Mouse (Mus musculus): ENCODE results near the gene Kpna2. TPM values are rescaled to one million over a fixed set of nuclear protein-coding genes. Genes with fewer than 3 reads are reported as not detected.

Gene Kpna2
- total RNA-seq (2021), result 10 to 100 TPM; 21.9 to 26.6 TPM
- long read RNA-seq, experiment 1, transcript Kpna2-201 (11 exons, 2,054 nt), result major isoform, 39 of 40 reads
- long read RNA-seq, experiment 1, partial matches to known transcripts, result 1 of 40 reads
- long read RNA-seq, experiment 1, other reads (novel, unspliced or antisense), result 0 of 40 reads
- long read RNA-seq, experiment 2, transcript Kpna2-201 (11 exons, 2,054 nt), result major isoform, 31 of 33 reads
- long read RNA-seq, experiment 2, partial matches to known transcripts, result 2 of 33 reads
- long read RNA-seq, experiment 2, other reads (novel, unspliced or antisense), result 0 of 33 reads

DNA sequence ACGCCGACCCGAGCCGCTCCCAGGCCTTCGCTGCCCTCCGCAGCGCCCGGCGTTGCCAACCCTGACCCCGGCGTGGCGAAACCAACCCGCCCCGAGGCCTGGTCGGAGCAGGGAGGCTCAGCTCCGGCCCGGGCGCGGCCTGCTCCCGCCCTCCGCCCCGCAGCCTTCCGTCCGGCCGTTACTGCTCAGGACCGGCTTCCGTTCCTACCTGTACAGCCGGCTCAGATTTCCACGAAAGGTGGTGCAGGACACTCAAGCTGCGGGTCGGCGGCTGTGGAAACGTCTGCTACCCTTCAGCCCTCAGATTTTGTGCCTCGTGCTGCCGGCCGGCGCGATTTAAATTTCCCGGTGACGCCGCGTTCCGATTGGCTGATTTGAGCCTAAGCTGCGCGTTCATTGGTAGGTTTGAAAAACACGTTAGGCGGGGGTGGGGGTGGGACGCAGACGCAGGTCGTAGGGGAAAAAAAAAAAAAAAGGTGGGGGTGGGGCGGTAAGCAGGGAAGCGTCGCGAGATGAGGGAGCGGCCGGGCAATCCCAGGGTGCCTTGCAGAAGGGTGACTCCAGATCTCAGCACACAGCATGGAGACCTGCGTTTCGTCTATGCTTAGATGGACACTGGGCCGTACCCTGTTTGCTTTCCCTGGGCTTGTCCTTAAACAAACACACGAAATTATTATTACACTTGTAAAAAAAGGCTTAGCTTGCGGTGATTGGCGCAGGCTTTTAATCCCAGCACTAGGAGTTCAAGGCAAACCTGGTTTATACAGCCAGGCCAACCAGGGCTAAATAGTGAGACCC lies at the start of gene Kpna2:
Kpna2 (minus strand) TSS at position 391 of the 798 bp plus-strand sequence.
- DNase-seq (ENCODE audit: low spot score in 2 of 2), result peak; percentile 87 to 88

DNA sequence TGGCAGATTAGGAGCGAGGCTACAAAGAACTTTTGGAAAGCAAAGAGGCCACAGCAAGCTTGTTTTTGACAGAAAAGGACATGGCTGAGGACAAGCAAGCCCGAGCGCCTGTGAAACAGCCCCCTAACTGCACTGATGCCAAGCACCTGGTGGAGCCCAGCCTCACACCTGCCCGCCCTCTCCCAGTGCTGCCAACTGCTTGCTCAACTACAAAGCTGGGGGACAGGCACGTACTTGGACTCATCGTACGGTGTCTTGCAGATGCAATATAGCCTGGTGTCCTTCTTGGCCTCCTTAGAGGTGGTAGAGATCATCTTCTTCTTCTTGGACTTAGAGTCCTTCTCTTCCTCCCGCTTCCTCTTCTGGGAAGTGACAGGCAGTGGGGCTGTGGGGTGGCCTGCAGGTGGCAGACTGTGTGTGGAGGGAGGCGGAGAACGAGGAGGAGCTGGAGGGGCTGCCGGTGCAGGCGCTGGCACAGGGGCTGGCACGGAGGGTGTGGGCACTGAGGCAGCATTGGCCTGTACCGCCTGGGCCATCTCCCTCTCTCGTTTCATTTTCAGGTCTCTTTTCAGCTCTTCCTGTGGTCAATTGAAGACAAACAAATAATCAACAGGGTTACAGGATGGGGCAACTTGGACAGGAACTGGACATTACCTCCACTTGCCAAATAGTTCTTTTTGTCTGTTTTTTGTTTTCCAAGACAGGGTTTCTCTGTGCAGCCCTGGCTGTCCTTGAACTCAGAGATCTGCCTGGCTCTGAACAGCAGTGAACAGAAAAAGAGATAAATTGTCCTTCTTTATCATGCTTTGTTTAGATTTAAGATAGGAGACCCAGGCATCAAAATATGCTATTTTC lies 47.7 kb upstream of the Kpna2 start:
- no peak for DNase-seq (ENCODE audit: low spot score in 2 of 2)

- no peak for DNase-seq (ENCODE audit: low spot score in 2 of 2)
Measured at GRCm38 (mm10) chr11:107045546-107045945, 46.2 kb upstream of the Kpna2 start.

DNA sequence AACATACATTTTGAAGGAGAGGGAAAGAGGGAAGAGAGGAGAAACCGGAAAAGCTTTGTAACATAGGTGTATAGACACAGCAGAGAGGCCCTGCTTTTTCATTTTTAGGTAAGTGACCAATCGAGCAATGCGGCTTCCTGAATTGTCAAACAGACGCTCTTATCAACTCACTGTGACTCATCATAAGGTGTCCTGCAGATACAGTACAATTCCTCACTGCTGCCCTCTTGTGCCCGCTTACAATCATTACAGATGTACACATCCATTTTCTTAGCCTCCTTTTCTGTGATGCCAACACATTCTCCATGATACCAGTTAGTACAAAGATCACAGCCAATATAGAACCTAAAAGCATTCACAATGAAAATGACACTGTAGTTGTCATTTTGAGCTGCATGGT lies 45.0 kb upstream of the Kpna2 start:
- DNase-seq (ENCODE audit: low spot score in 2 of 2), result peak; percentile 77 to 79

- no peak for DNase-seq (ENCODE audit: low spot score in 2 of 2)
Measured at GRCm38 (mm10) chr11:107043361-107043760, 44.0 kb upstream of the Kpna2 start.

DNA sequence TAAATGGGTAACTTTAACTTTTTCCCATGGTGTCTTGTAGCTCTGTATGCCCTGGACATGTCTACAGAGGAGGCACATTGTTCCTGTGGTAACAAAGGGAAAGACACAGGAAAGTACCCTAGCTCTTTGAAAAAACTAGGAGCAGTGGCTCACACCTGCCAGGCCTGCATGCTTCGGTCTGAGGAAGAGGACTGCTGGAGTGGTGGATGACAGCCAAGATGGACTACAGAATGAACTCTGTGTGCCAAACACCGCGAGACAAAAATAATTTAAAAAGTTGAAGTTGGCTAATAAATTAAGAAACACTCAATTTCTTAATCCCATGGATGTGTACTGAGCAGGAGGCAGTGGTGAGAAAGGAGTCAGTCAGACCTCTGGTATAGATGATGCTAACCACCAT lies 42.1 kb upstream of the Kpna2 start:
- no peak for DNase-seq (ENCODE audit: low spot score in 2 of 2)

DNA sequence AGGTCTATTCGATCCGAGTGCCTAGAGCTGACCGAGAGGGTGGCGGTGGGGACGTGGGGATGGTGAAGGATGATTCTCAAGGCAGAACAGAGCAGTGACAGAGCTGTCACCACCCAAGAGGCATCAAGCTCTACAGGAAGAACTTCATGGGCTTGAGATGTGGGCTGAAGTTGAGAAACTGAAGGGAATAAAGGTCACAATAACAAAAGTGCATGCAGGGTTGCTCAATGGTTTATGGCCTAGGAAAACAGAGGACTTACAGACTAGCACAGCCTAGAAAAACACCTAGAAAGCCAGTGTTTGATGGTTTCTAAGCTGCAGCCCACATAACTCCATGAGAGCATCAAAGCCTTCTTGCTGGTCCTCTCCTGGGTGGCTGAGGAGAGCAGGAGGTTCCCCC lies 40.1 kb upstream of the Kpna2 start:
- no peak for DNase-seq (ENCODE audit: low spot score in 2 of 2)

DNA sequence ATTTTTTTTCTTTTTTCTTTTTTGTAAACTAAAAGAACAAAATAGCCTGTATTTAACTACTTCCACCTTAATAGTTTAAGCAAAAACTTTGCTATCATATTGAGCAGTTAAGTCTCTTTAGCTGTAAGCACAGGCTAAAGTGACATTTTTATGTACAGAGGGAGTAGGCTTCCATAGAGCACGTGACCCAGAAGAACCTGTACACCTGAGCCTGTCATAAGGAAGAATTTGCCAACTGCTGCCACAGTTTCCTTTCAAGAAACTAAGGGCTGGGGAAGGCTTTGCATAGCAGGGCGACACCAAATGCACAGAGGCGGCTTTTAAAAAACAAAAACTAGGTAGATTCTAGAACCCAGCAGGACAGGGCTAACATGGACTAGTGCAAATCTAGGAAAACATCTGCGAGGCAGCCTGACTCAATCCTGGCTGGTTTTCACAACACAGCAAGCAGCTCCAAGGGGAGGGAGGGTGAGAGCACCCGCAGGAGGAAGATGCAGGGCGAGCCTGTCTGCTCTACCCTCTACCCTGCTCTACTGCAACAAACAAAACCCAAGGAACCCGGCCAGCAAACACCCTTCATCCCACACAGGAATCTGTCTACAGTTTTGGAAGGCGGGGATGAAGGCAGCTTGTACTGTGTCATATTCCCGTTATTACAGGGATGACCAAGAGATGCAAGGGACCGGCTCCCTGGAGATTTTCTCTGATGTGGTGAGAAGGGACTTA lies 34.9 kb upstream of the Kpna2 start:
- peak in 1 of 2 experiments; percentile 28 for DNase-seq (ENCODE audit: low spot score in 2 of 2)

- DNase-seq (ENCODE audit: low spot score in 2 of 2), result no peak
Measured at GRCm38 (mm10) chr11:107031635-107032034, 32.3 kb upstream of the Kpna2 start.

- no peak for DNase-seq (ENCODE audit: low spot score in 2 of 2)
Measured at GRCm38 (mm10) chr11:107029536-107029935, 30.2 kb upstream of the Kpna2 start.

DNA sequence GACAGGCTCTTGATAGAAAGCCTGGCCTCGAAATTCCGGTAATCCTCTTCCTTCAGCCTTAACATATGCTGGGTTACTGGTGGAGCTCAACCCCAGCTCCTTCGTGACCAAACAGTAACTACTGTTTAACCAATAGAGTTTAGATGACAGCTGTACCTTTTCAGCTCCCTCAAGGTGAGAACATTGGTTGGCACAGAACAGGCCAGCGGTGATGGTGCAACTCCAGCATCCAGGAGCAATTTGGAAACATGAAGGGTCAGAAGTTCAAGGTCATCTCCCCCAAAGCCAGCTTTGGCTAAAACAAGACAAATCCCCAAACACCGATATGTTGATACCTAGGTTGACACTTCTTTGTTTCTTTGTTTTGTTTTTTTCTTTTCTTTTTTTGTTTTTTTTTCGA lies 29.4 kb upstream of the Kpna2 start:
- no peak for DNase-seq (ENCODE audit: low spot score in 2 of 2)

GRCm38 (mm10) chr11:107028275-107028618 lies 28.9 kb upstream of the Kpna2 start:
- DNase-seq (ENCODE audit: low spot score in 2 of 2), result no peak

GRCm38 (mm10) chr11:107027431-107028274 lies 28.3 kb upstream of the Kpna2 start:
- DNase-seq (ENCODE audit: low spot score in 2 of 2), result peak; percentile 76 to 90

GRCm38 (mm10) chr11:107026554-107027430 lies 27.5 kb upstream of the Kpna2 start:
- DNase-seq (ENCODE audit: low spot score in 2 of 2), result no peak

- DNase-seq (ENCODE audit: low spot score in 2 of 2), result no peak
Measured at GRCm38 (mm10) chr11:107025411-107026321, 26.3 kb upstream of the Kpna2 start, which contains the start of gene 1810010H24Rik. Gene 1810010H24Rik (plus strand): TSS chr11:107025681.

DNA sequence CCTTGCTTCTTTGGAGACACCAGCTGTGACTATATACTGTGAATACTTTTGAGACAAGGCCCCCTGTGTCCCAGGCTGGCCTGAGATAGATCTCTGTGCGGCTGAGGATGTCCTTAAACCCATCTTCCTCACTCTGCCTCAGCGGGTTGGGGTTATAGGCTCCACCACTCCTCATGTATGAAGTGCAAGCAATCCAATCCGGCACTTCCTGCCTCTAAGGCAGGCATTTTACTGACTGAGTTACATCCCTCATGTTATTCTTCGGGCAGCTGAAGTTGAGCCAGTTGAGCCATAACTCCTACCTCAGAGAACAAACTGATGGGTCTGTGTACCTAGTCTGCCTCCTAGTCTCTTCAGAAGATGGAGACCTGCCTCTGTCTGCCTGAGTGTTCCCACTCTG lies 25.1 kb upstream of the Kpna2 start:
- no peak for DNase-seq (ENCODE audit: low spot score in 2 of 2)

GRCm38 (mm10) chr11:107022050-107022683 lies 22.8 kb upstream of the Kpna2 start:
- no peak for DNase-seq (ENCODE audit: low spot score in 2 of 2)

All from left cerebral cortex, adult 18-20 months (tissue).